Mouse (Mus musculus) neural tube, embryonic 13.5 days (tissue): ENCODE measurements around the gene Mthfs. TPM values are rescaled to one million over a fixed set of nuclear protein-coding genes. Genes with fewer than 3 reads are reported as not detected.
A peak's percentile ranks its signal among the peaks of the same experiment; 100 is the strongest.
"Not testable (repeated sequence)": the region's sequence is repeated elsewhere in the genome, so short reads cannot be mapped to it uniquely, and the experiment has no call there.

Source experiments
- ATAC-seq: fragments of 200-750 bp; cut with Nextera tagmentation; 2 replicates; pipeline ENCODE4 v1.8.0; 2017; ENCODE audit warnings: low read depth, mild to moderate bottlenecking, moderate TSS enrichment, moderate library complexity
- H3K27ac ChIP-seq: fragments of 300-500 bp; sonication (generic); replicated peaks from 2 replicates; pipeline ENCODE4 v1.5.1; 2015; ENCODE audit warnings: moderate library complexity, mild to moderate bottlenecking, inconsistent platforms
- H3K27me3 ChIP-seq: fragments of 300-500 bp; sonication (generic); 2 replicates; pipeline ENCODE4 v1.6.1; 2015; ENCODE audit warnings: mild to moderate bottlenecking, inconsistent platforms
- H3K36me3 ChIP-seq: fragments of 300-500 bp; sonication (generic); 2 replicates; pipeline ENCODE4 v1.6.1; 2015; ENCODE audit warnings: mild to moderate bottlenecking, inconsistent platforms
- H3K4me1 ChIP-seq: fragments of 300-500 bp; sonication (generic); replicated peaks from 2 replicates; pipeline ENCODE4 v1.6.1; 2015; ENCODE audit warnings: inconsistent platforms
- H3K4me2 ChIP-seq: fragments of 300-500 bp; sonication (generic); 2 replicates; pipeline ENCODE4 v1.6.1; 2015; ENCODE audit warnings: inconsistent platforms, mild to moderate bottlenecking, moderate library complexity
- H3K4me3 ChIP-seq: fragments of 300-500 bp; sonication (generic); 2 replicates; pipeline ENCODE4 v1.5.1; 2015; ENCODE audit warnings: mild to moderate bottlenecking, inconsistent platforms
- H3K9ac ChIP-seq: fragments of 300-500 bp; sonication (generic); 2 replicates; pipeline ENCODE4 v1.6.1; 2015; ENCODE audit warnings: moderate library complexity, mild to moderate bottlenecking, inconsistent platforms
- H3K9me3 ChIP-seq: fragments of 300-500 bp; sonication (generic); 2 replicates; pipeline ENCODE4 v1.6.1; 2016; ENCODE audit warnings: inconsistent platforms
- WGBS: fragments of 180-500 bp; shearing (Covaris S2); methylation state at CpG from one replicate; pipeline ENCODE4 v1.1.7; 2015; 5-methylcytosine and 5-hydroxymethylcytosine counted together
- polyA plus RNA-seq: library from polyadenylated mRNA; unstranded; fragments of >200 nt; fragmentation: Nextera tagmentation; extraction: Ambion mirVana; gene quantifications from 2 replicates; pipeline ENCODE4 v1.2.1, GENCODE M21; 2015

Mthfs gene
- polyA plus RNA-seq, 1 experiment from 2014 or later = 19.0 TPM

DNA sequence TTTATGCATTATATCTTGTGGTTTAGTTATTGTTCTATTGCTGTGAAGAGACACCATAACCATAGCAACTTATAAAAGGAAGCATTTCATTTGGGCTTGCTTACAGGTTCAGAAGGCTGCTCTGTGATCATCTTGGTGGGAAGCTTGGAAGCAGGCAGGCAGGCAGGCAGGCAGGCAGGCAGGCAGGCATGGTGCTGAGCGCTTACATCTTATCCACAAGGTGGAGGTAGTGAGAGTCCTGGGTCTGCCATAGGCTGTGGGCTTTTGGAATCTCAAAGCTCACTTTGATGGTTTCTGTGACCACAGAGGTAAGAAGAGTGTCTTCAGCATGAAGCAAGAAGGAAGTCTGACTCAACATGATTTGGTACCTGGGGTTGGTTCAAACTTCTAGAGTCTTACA, 2.0 kb downstream of the Mthfs start:
- 56% methylated on average over 1 of the region's 1 CpGs for WGBS
- H3K4me1 ChIP-seq, H3K27ac ChIP-seq, H3K9ac ChIP-seq, H3K27me3 ChIP-seq, H3K4me2 ChIP-seq, ATAC-seq, H3K9me3 ChIP-seq, H3K36me3 ChIP-seq, H3K4me3 ChIP-seq: not testable (repeated sequence)

DNA sequence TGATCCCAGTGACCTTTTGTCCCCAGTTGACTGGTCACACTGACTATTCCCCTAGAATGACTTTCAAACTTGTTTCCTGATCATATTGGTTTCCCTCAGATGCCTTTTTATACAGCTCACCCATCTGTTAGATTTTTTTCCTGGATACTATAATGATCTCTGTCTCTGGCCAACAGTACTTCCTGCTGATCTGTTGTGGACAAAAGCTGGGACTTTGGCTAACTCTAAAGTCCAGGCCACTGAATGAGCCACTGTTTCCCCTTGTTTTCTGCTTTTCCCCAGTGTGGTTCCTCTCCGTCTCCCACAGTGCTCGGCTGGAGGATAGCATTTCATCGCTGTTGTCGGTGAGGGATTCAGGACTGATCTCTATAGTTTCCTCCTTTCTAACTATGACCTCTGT, 7.7 kb downstream of the Mthfs start:
- not testable (repeated sequence) for H3K27ac ChIP-seq, H3K9ac ChIP-seq, H3K4me3 ChIP-seq, ATAC-seq, H3K4me2 ChIP-seq, H3K4me1 ChIP-seq, H3K27me3 ChIP-seq, H3K9me3 ChIP-seq, H3K36me3 ChIP-seq
- whole genome bisulfite sequencing = 90% methylated on average over 4 of the region's 4 CpGs

DNA sequence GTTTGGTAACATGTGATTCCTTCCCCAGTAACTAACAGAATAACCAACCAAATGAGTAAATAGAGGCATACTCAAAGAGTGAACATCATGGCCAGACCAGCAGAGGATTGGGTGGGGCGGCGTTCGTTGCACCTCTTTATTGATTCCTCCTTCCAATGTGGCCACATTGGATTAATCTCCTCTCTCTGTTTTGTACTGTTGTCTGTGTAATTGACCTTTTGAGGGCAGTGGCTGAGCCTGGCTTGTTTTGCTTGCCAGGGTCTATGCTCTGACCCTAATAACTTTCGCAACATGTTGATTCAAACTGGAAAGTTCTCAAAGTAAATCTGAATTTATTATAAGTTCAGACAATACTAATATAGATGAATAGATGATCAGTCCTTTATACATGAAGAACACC, 9.2 kb downstream of the Mthfs start:
- not testable (repeated sequence) for H3K27ac ChIP-seq, H3K9ac ChIP-seq, H3K36me3 ChIP-seq, H3K4me1 ChIP-seq, H3K4me3 ChIP-seq, ATAC-seq, H3K4me2 ChIP-seq, H3K9me3 ChIP-seq, H3K27me3 ChIP-seq
- 98% methylated on average over 3 of the region's 4 CpGs for WGBS

DNA sequence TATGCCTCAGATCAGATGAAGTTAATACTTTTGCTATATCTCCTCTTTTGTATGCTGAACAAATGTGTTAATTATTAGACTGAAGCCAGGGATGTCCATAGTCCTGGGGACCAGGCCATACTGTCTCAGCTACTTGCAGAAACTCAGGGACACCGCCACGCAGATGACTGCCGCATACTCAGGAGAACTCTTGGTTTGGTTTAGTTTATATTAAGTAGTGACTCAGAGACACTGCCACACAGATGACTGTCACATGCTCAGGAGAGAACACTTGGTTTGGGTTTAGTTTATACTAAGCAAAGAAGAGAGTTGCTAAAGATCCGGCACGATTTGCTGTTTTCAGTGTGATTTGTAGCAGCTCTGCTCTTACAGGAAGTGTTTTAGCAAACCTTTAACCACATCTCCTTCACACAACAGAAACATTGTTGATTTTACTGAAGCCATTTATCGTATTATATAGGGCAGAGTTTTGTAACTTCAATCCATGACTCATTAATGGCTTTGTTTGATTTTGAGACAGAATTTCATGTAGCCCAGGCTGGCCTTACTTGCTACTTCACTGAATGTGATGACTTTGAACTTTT, 10.3 kb downstream of the Mthfs start:
- not testable (repeated sequence) for H3K9me3 ChIP-seq, H3K4me1 ChIP-seq, H3K9ac ChIP-seq, H3K36me3 ChIP-seq, H3K4me2 ChIP-seq, H3K4me3 ChIP-seq, ATAC-seq, H3K27ac ChIP-seq, H3K27me3 ChIP-seq
- WGBS = 91% methylated on average over 6 of the region's 6 CpGs

DNA sequence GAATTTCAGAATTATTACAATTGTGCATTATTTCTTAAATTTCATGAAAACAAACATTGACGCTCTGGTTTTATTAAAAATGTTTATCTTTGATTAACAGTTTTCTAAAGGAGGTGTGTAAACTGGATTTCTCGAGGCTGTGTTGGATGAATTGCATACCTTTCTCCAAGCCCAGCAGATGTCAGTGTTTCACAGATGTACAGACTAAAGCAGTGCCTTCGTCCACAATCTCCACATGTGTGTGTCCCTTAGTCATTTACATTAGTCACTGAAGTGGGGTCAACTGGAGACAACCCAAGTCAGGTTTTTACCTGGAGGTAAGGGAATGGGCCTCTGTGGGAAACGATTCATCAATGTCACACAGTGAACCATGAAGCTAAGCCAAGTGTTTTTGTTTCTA, 15.6 kb downstream of the Mthfs start:
- peak; percentile 75; the same call in 1 of the 2 replicates for ATAC-seq

DNA sequence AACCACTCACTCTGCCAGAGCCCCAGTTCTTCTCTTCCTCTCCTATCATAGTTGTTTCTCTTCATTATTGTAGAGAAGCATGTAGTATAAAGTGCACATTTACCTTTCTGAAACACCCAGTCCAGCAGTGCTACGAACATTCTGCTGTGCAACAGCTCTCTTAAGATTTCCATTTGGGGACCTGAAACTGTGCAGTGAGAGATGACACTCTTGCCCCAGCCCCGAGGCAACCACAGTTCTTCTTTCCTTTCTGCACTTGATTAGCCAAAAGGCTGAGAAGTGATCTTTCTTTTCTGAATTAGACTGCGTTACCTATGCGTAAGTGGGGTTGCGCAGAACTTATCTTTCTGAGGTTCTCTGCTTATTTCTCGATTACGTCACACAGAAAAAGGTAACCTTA, 17.6 kb downstream of the Mthfs start:
- Histone ChIP-seq H3K4me2 (no peak overlapping the region), H3K9ac (no peak overlapping the region), H3K4me1 (no peaks in the 10 kb centered on the region), H3K27ac (no peak overlapping the region), H3K36me3 (no peaks in the 10 kb centered on the region), H3K4me3 (no peak overlapping the region), H3K9me3 (no peaks in the 10 kb centered on the region), H3K27me3 (no peaks in the 10 kb centered on the region)
- no peak for ATAC-seq
- WGBS = 88% methylated on average over 7 of the region's 7 CpGs

More for the DNA sequence above, 15.6 kb downstream of the Mthfs start:
- Histone ChIP-seq H3K4me1 (no peaks in the 10 kb centered on the region), H3K4me3 (no peak overlapping the region), H3K4me2 (no peak overlapping the region), H3K27me3 (no peaks in the 10 kb centered on the region), H3K9ac (no peak overlapping the region), H3K36me3 (no peaks in the 10 kb centered on the region), H3K27ac (no peak overlapping the region), H3K9me3 (no peaks in the 10 kb centered on the region)
- WGBS = 62% methylated on average over 4 of the region's 4 CpGs

DNA sequence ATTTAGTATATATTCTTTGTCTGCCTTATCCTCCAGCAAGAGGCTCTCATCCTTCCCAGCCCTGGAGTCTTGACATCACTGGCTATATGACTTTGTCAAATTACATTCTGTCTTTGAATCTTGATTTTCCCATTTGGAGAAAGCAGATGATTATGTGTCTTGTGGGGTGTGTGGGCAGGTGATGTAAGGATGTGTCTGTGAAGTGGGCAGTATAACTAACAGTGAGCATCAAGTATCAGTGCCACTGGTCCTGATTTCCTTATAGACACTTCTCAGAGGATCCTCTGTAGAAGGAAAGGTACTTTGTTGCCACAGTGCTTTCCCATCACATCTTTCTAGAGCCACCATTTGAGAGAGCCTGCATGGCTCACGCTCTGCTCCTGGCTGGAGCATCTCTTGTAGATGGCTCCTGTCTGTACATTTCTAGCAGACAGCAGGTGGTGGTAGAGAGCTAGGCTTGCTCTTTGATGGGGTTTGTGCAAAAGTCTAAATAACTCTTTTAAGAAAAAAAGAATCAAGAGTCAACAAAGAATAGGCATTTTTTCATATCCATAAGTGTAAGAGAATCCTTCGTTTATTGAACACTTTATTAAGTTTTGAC, 20.5 kb downstream of the Mthfs start:
- not testable (repeated sequence) for H3K4me2 ChIP-seq, H3K27ac ChIP-seq, H3K27me3 ChIP-seq, H3K4me3 ChIP-seq, H3K4me1 ChIP-seq, H3K36me3 ChIP-seq, H3K9ac ChIP-seq, H3K9me3 ChIP-seq
- peak; percentile 56; the same call in 1 of the 2 replicates for ATAC-seq
- WGBS = 63% methylated on average over 2 of the region's 2 CpGs

DNA sequence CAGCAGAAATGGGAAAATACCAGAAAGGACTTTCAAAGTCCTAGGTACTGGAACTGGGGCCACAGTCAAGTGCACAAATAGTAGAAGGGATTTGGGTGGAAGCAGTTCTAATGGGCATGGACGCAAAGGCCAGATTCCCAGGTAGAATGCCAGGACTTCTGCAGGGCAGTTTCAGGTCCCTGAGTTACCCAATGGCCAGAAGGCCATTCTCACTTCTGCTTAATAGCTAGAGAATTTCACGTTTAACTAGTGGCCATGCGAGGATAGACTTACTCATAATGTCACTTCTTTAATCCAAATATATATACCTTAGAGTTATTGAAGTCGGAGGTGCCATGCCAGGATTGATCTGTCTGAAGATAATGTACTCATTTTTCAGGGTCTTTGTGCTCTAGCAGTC, 26.7 kb downstream of the Mthfs start:
- H3K4me2 ChIP-seq, H3K27ac ChIP-seq, H3K9ac ChIP-seq, H3K4me3 ChIP-seq, H3K36me3 ChIP-seq, H3K27me3 ChIP-seq, H3K4me1 ChIP-seq, ATAC-seq, H3K9me3 ChIP-seq: not testable (repeated sequence)
- 84% methylated on average over 4 of the region's 4 CpGs for WGBS

DNA sequence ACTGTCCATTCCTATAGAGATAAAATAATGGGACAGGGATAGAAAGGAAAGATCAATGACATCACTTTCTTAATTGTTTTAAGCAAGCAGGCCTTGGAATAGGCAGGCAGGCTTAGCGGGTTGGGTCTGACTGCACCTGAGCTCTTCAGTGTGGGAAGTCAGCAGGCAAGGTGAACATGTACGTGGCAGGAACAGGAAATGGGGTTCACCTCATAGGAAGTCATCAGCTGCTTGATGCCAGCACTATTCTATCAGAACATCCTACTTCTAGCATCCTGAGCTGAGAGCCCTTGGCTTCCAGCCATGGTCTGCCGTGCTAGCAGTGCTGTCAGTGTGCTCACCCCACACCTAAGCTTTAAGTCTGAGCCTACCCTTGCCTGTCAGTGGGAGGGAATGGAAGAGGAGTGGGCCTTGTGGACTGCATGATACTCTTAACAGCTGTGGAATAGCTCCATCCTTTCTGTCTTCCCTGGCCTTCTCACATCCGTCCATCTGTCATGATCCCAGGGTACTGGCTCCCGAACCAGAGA, 28.6 kb downstream of the Mthfs start:
- not testable (repeated sequence) for H3K27me3 ChIP-seq, H3K4me1 ChIP-seq, H3K27ac ChIP-seq, H3K4me2 ChIP-seq, H3K4me3 ChIP-seq, H3K9ac ChIP-seq, H3K36me3 ChIP-seq, H3K9me3 ChIP-seq, ATAC-seq
- 79% methylated on average over 5 of the region's 5 CpGs for WGBS

DNA sequence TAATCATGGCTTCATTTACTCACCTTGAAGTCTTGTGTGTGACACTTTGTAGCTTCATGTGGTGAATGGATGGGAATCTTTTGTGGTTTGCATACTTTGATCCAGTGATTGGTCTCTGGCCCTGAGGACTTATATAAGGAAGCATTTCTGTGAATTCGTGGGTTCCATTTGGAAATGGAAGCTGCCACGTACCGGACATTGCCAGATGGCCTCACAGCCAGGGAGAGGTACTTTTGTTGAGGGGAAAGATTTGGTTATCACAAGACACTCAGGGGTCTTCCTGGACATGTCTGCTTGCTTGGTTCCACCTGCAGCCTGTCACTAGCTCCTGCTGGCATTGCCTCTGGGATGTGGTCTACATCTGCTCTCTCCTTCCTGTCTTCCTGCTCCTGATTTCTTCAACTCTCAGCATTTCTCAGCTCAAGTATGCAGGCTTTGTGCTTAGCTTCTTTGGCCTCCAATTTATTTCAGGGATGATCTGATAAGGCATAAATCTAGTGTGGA, 30.1 kb downstream of the Mthfs start:
- not testable (repeated sequence) for H3K9me3 ChIP-seq, ATAC-seq
- 94% methylated on average over 3 of the region's 3 CpGs for WGBS

DNA sequence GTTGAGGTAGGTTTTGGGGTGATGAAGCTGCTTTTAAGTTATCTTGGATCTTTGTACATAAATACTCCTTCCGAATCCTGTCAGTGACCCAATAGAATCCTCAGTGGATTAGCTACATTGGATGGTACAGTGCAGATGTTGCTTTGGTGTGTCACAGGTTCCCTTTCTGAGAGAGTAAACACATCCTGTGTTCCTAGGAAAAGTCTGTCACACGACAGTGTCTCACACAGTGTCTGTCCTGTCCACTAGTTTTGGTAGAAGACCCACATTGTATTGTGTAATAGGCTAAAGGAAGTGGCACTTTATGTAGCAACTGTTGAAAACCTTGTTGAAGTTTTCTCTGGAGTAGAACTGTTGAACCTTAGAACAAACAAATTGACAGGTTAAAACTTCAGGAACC, 42.9 kb downstream of the Mthfs start:
- no peak overlapping the region for H3K9ac ChIP-seq
- no peaks in the 10 kb centered on the region for H3K9me3 ChIP-seq
- H3K4me2 ChIP-seq = no peak overlapping the region
- no peak overlapping the region for H3K4me3 ChIP-seq
- WGBS = 88% methylated on average over 2 of the region's 2 CpGs
- ATAC-seq = no peak
- H3K36me3 ChIP-seq = no peaks in the 10 kb centered on the region
- H3K4me1 ChIP-seq = no peaks in the 10 kb centered on the region
- H3K27ac ChIP-seq = no peak overlapping the region
- H3K27me3 ChIP-seq = no peaks in the 10 kb centered on the region

More for the DNA sequence above, 30.1 kb downstream of the Mthfs start:
- H3K27me3 ChIP-seq, H3K4me2 ChIP-seq, H3K9ac ChIP-seq, H3K4me3 ChIP-seq, H3K36me3 ChIP-seq, H3K4me1 ChIP-seq, H3K27ac ChIP-seq: not testable (repeated sequence)

DNA sequence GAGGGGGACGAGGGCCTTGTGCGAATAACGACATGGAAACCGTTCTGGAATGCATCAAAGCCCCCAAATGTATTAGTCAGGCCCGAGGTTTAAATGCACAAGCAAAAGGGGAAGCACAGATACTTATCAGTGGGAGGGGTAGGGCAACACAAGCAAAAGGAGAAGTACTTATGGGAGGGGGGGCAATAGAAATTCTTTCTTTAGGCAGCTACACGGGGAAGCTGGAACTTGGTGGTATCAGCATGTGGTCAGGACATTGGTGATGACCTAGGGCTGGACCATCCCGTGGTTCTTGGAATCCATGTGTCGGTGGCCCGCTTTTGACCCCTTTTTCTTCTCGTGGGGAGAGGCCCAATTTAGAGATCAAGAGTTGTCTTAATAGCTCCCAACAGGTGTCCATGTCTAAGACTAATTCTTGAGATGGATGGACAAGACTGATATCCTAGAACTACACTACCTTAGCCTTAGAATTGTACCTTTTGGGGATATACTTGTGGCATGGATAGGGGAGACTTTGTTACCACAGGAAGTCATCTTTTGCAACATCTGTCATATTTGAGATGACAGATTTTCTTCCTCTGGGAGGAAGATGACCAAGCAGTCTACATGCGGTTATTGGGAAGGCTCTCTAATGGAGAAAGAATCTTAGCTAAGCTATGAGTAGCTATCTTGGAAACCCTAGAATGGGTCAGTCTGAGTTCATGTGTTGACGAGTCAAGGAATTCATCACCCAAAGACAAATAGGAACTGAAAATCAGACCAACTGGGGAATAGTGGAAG, 46.3 kb downstream of the Mthfs start:
- H3K4me2 ChIP-seq = no peak overlapping the region
- H3K9ac ChIP-seq = no peak overlapping the region
- H3K27me3 ChIP-seq = no peaks in the 10 kb centered on the region
- H3K4me3 ChIP-seq = no peak overlapping the region
- no peaks in the 10 kb centered on the region for H3K36me3 ChIP-seq
- no peaks in the 10 kb centered on the region for H3K4me1 ChIP-seq
- ATAC-seq = no peak
- H3K27ac ChIP-seq = no peak overlapping the region
- WGBS = 88% methylated on average over 12 of the region's 12 CpGs
- H3K9me3 ChIP-seq = no peaks in the 10 kb centered on the region
